Mouse (Mus musculus) embryonic fibroblast, embryonic 13.5 days (primary cell): ENCODE results near the gene 6330409D20Rik.

Source experiments
- CTCF ChIP-seq: IDR thresholded peaks from 2 replicates; pipeline ENCODE4 v1.5.1; 2011; ENCODE audit warnings: mild to moderate bottlenecking, control low read depth, low read length, moderate library complexity, borderline replicate concordance; ENCODE audit not compliant: insufficient read depth
- POLR2A ChIP-seq: IDR thresholded peaks from 2 replicates; pipeline ENCODE4 v1.6.1; 2011; ENCODE audit warnings: low read depth, mild to moderate bottlenecking, control low read depth, low read length, moderate library complexity

- TF ChIP-seq CTCF (no peak), POLR2A (no peak)
Measured at GRCm38 (mm10) chr2:32756674-32757055, 15.8 kb upstream of the 6330409D20Rik start.
